Mouse (Mus musculus): ENCODE data around the gene Spr. TPM values are rescaled to one million over a fixed set of nuclear protein-coding genes. Genes with fewer than 3 reads are reported as not detected.
"Not testable (repeated sequence)": the region's sequence is repeated elsewhere in the genome, so short reads cannot be mapped to it uniquely, and the experiment has no call there.

Spr gene
- polyA plus RNA-seq, 1 experiment from 2014 or later, result 101 TPM

DNA sequence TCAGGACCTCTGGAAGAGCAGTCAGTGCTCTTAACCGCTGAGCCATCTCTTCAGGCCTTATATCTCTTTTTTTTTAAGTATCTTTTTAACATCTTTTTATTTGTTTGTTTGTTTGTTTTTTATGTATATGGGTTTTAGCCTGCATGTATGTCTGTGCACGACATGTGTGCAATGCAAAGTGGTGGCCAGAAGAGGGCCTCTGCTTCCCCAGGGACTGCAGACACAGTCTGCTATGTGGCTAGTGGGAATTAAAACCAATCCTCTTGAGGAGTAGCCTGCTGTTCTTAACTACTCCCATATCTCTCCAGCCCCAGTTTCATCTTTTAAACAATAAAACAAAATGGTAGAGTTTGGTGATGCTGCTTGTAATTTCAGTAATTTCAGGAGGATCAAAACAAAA is 2.0 kb upstream of the Spr start:
- Histone ChIP-seq H3K9me3 (ENCODE audit: control insufficient read depth, low read length) (no peaks in the 10 kb centered on the region), H3K4me1 (ENCODE audit: control insufficient read depth, insufficient read depth, low read length) (peaks cover 4% of the 10 kb centered on the region), H3K9ac (ENCODE audit: low read depth, low read length) (no peak overlapping the region), H3K27me3 (replicated peaks; ENCODE audit: control insufficient read depth, insufficient read depth, low read length) (no peaks in the 10 kb centered on the region), H3K4me2 (ENCODE audit: low read depth, low read length) (no peak overlapping the region), H3K36me3 (ENCODE audit: control insufficient read depth, insufficient read depth, low read length) (no peaks in the 10 kb centered on the region), H3K4me3 (ENCODE audit: low read length) (no peak overlapping the region), H3K27ac (ENCODE audit: low read length) (no peak overlapping the region)
- WGBS, result 91% methylated on average over 2 of the region's 2 CpGs
- no peak for ATAC-seq

DNA sequence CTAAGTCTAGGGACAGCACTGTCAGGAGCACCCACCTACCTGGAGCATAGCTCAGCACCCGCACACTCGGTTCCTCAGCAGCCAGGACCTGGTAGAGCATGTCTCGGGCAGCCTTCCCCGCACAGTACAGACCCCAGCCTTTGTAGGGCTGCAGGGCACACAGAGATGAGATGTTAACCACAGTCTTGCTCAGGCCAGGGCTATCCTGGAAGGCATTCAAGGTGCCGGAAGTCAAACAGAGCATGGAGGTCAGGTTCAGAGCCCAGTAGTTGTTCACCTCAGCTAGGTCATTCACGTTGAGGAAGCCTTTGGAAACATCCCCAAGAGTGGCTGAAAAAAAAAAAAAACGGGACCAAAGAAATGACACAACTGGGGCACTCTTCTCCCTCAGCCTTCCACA is 782 bp downstream of the Spr start:
- WGBS, result 57% methylated on average over 7 of the region's 7 CpGs
- ATAC-seq, result peak; percentile 2; the same call in 1 of the 2 replicates
- H3K9ac ChIP-seq (ENCODE audit: low read depth, low read length), result peak overlapping the region; percentile 91
- H3K27ac ChIP-seq (ENCODE audit: low read length), result peak overlapping the region; percentile 92
- not testable (repeated sequence) for H3K9me3 ChIP-seq (ENCODE audit: control insufficient read depth, low read length); H3K36me3 ChIP-seq (ENCODE audit: control insufficient read depth, insufficient read depth, low read length); H3K27me3 ChIP-seq (replicated peaks; ENCODE audit: control insufficient read depth, insufficient read depth, low read length); H3K4me1 ChIP-seq (ENCODE audit: control insufficient read depth, insufficient read depth, low read length)
- H3K4me2 ChIP-seq (ENCODE audit: low read depth, low read length), result peak overlapping the region; percentile 49
- H3K4me3 ChIP-seq (ENCODE audit: low read length), result peak overlapping the region; percentile 68

GRCm38 (mm10) chr6:85132794-85133193 is 4.8 kb downstream of the Spr start:
- not testable (repeated sequence) for H3K36me3 ChIP-seq (ENCODE audit: control insufficient read depth, insufficient read depth, low read length); H3K4me2 ChIP-seq (ENCODE audit: low read depth, low read length); ATAC-seq; H3K27ac ChIP-seq (ENCODE audit: low read length); H3K4me3 ChIP-seq (ENCODE audit: low read length); H3K27me3 ChIP-seq (replicated peaks; ENCODE audit: control insufficient read depth, insufficient read depth, low read length); H3K4me1 ChIP-seq (ENCODE audit: control insufficient read depth, insufficient read depth, low read length); H3K9ac ChIP-seq (ENCODE audit: low read depth, low read length); H3K9me3 ChIP-seq (ENCODE audit: control insufficient read depth, low read length)
- WGBS, result 29% methylated on average over 3 of the region's 3 CpGs

- H3K36me3 ChIP-seq (ENCODE audit: control insufficient read depth, insufficient read depth, low read length); H3K27me3 ChIP-seq (replicated peaks; ENCODE audit: control insufficient read depth, insufficient read depth, low read length); H3K4me1 ChIP-seq (ENCODE audit: control insufficient read depth, insufficient read depth, low read length); H3K9ac ChIP-seq (ENCODE audit: low read depth, low read length); ATAC-seq; H3K4me2 ChIP-seq (ENCODE audit: low read depth, low read length); H3K9me3 ChIP-seq (ENCODE audit: control insufficient read depth, low read length); H3K4me3 ChIP-seq (ENCODE audit: low read length); H3K27ac ChIP-seq (ENCODE audit: low read length): not testable (repeated sequence)
- 96% methylated on average over 3 of the region's 3 CpGs for WGBS
Observed at GRCm38 (mm10) chr6:85132237-85132636, 5.3 kb downstream of the Spr start.

DNA sequence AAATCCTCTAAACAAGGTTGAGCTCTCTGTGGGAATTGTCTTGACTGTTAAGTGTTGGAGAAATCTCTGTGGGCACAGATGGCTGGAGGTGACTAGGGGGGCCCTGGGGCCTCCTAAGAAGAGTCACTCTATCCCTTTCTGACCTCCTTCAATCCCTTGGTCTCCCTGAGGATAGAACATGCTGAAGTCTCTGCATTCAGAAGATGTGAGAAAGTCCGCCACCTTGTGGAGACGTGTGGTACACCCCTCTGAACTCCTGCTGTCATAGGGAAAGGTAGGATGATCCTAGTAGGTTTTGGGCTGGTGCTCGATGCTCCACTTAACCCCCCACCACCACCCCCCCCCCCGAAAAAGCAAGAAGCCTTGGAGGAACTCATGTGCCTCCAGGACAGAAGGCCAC is 5.9 kb downstream of the Spr start:
- Histone ChIP-seq H3K4me3 (ENCODE audit: low read length) (no peak overlapping the region), H3K9me3 (ENCODE audit: control insufficient read depth, low read length) (no peaks in the 10 kb centered on the region), H3K27ac (ENCODE audit: low read length) (no peak overlapping the region), H3K9ac (ENCODE audit: low read depth, low read length) (no peak overlapping the region), H3K27me3 (replicated peaks; ENCODE audit: control insufficient read depth, insufficient read depth, low read length) (peaks cover 8% of the 10 kb centered on the region; the same call in 1 of the 2 replicates), H3K4me1 (ENCODE audit: control insufficient read depth, insufficient read depth, low read length) (peaks cover 1% of the 10 kb centered on the region), H3K36me3 (ENCODE audit: control insufficient read depth, insufficient read depth, low read length) (no peaks in the 10 kb centered on the region), H3K4me2 (ENCODE audit: low read depth, low read length) (no peak overlapping the region)
- WGBS, result 4% methylated on average over 4 of the region's 4 CpGs
- ATAC-seq, result no peak

GRCm38 (mm10) chr6:85117545-85118511 is 19.7 kb downstream of the Spr start:
- peak; percentile 52 for ATAC-seq
- WGBS, result 36% methylated on average over 8 of the region's 11 CpGs

GRCm38 (mm10) chr6:85105033-85105615 is 32.4 kb downstream of the Spr start:
- H3K27me3 ChIP-seq (replicated peaks; ENCODE audit: control insufficient read depth, insufficient read depth, low read length), result no peaks in the 10 kb centered on the region
- WGBS, result 90% methylated on average over 10 of the region's 10 CpGs
- ATAC-seq, result no peak

More at GRCm38 (mm10) chr6:85117545-85118511, 19.7 kb downstream of the Spr start:
- H3K27ac ChIP-seq (ENCODE audit: low read length); H3K9me3 ChIP-seq (ENCODE audit: control insufficient read depth, low read length); H3K9ac ChIP-seq (ENCODE audit: low read depth, low read length); H3K4me2 ChIP-seq (ENCODE audit: low read depth, low read length); H3K4me3 ChIP-seq (ENCODE audit: low read length); H3K36me3 ChIP-seq (ENCODE audit: control insufficient read depth, insufficient read depth, low read length); H3K4me1 ChIP-seq (ENCODE audit: control insufficient read depth, insufficient read depth, low read length); H3K27me3 ChIP-seq (replicated peaks; ENCODE audit: control insufficient read depth, insufficient read depth, low read length): not testable (repeated sequence)

GRCm38 (mm10) chr6:85103321-85103720 is 34.2 kb downstream of the Spr start:
- no peaks in the 10 kb centered on the region for H3K27me3 ChIP-seq (replicated peaks; ENCODE audit: control insufficient read depth, insufficient read depth, low read length)
- no peaks in the 10 kb centered on the region for H3K36me3 ChIP-seq (ENCODE audit: control insufficient read depth, insufficient read depth, low read length)

More at GRCm38 (mm10) chr6:85105033-85105615, 32.4 kb downstream of the Spr start:
- Histone ChIP-seq H3K36me3 (ENCODE audit: control insufficient read depth, insufficient read depth, low read length) (no peaks in the 10 kb centered on the region), H3K4me3 (ENCODE audit: low read length) (no peak overlapping the region), H3K4me2 (ENCODE audit: low read depth, low read length) (no peak overlapping the region), H3K9me3 (ENCODE audit: control insufficient read depth, low read length) (no peaks in the 10 kb centered on the region), H3K4me1 (ENCODE audit: control insufficient read depth, insufficient read depth, low read length) (no peaks in the 10 kb centered on the region), H3K9ac (ENCODE audit: low read depth, low read length) (no peak overlapping the region), H3K27ac (ENCODE audit: low read length) (no peak overlapping the region)

GRCm38 (mm10) chr6:85096441-85096840 is 41.1 kb downstream of the Spr start:
- ATAC-seq, result no peak
- no peaks in the 10 kb centered on the region for H3K9me3 ChIP-seq (ENCODE audit: control insufficient read depth, low read length)
- no peak overlapping the region for H3K4me3 ChIP-seq (ENCODE audit: low read length)
- H3K36me3 ChIP-seq (ENCODE audit: control insufficient read depth, insufficient read depth, low read length), result no peaks in the 10 kb centered on the region
- no peak overlapping the region for H3K4me2 ChIP-seq (ENCODE audit: low read depth, low read length)
- no peaks in the 10 kb centered on the region for H3K4me1 ChIP-seq (ENCODE audit: control insufficient read depth, insufficient read depth, low read length)
- H3K27ac ChIP-seq (ENCODE audit: low read length), result no peak overlapping the region
- 55% methylated on average over 2 of the region's 2 CpGs for WGBS
- no peaks in the 10 kb centered on the region for H3K27me3 ChIP-seq (replicated peaks; ENCODE audit: control insufficient read depth, insufficient read depth, low read length)
- no peak overlapping the region for H3K9ac ChIP-seq (ENCODE audit: low read depth, low read length)

More at GRCm38 (mm10) chr6:85103321-85103720, 34.2 kb downstream of the Spr start:
- no peak for ATAC-seq
- no peak overlapping the region for H3K4me2 ChIP-seq (ENCODE audit: low read depth, low read length)
- H3K4me1 ChIP-seq (ENCODE audit: control insufficient read depth, insufficient read depth, low read length), result no peaks in the 10 kb centered on the region
- H3K9ac ChIP-seq (ENCODE audit: low read depth, low read length), result no peak overlapping the region
- WGBS, result 93% methylated on average over 3 of the region's 3 CpGs
- no peak overlapping the region for H3K27ac ChIP-seq (ENCODE audit: low read length)
- H3K9me3 ChIP-seq (ENCODE audit: control insufficient read depth, low read length), result no peaks in the 10 kb centered on the region
- H3K4me3 ChIP-seq (ENCODE audit: low read length), result no peak overlapping the region
